ENCODE assay signal across 10 mouse cellular contexts in the genomic region with DNA sequence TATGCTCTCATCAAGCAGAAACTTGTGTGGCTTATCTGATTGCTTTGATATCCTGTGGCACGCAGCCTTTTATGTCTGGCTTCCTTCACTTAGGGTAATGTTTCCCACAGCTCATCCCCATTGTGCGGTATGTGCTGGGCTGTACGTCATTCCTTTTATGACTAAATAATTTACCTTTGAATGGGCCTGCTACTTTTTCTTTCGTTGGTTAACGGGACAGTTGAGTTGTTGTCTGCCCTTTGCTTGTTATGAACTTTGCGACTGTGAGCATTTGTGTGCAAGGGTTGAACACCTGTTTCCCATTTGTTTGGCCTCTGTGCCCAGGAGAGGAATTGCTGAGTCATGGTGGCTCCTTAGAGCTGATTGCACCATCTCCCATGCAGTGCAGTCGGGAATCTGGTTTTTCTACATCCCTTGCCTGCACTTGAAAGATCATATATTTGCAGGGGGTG. TPM values are rescaled to one million over a fixed set of nuclear protein-coding genes. Genes with fewer than 3 reads are reported as not detected.
DNase-seq lines count a peak whose midpoint lies in the region; ATAC-seq lines count a peak whose summit lies in the region.
"Had no signal": no experiment of that assay in that cellular context is flagged by ENCODE, and none has a peak within 500 bp of the region (broad histone marks: within the 10 kb centered on the region; RNA-seq: fewer than 3 reads in every experiment).

No protein-coding gene starts in this region.

- H3K9ac ChIP-seq in limb, embryonic 15.5 days, result no peak overlapping the region
- H3K9ac ChIP-seq in forebrain, embryonic 15.5 days (replicated peaks), result no peak overlapping the region
- H3K9ac ChIP-seq: embryonic facial prominence, embryonic 12.5 days had no signal

- 0 out of 2 replicates have a peak overlapping the region, but pooled peaks have one; percentile 51 for H3K27ac ChIP-seq in limb, embryonic 15.5 days
- no peak overlapping the region for H3K27ac ChIP-seq in forebrain, embryonic 15.5 days (replicated peaks)
- H3K27ac ChIP-seq: embryonic facial prominence, embryonic 12.5 days; macrophage had no signal

- no peak overlapping the region for H3K4me2 ChIP-seq in limb, embryonic 15.5 days
- H3K4me2 ChIP-seq in forebrain, embryonic 15.5 days (replicated peaks), result no peak overlapping the region
- H3K4me2 ChIP-seq: embryonic facial prominence, embryonic 12.5 days had no signal

- peak; percentile 42 for DNase-seq in CD4-positive, CD25-positive, alpha-beta regulatory T cell, adult 2 months (ENCODE audit: low read depth, low spot score)
- peak; percentile 62 for DNase-seq in urinary bladder, postnatal 14 days (ENCODE audit: low spot score)
- no peak for DNase-seq in urinary bladder, postnatal 10 days (ENCODE audit: low spot score)
- DNase-seq in spleen, postnatal 10 days (ENCODE audit: low spot score in 2 of 2), result no peak

- ATAC-seq in CD4-positive, CD25-positive, alpha-beta regulatory T cell, adult 4 months, result no peak
- ATAC-seq in limb, embryonic 15.5 days (ENCODE audit: insufficient number of reproducible peaks, low FRiP score, low TSS enrichment, low read depth), result no peak
- no peak for ATAC-seq in forebrain, embryonic 15.5 days (replicated peaks)
- no peak for ATAC-seq in cerebellum, adult (ENCODE audit: insufficient number of reproducible peaks, low FRiP score, low TSS enrichment)

- peaks cover 23% of the 10 kb centered on the region for H3K4me1 ChIP-seq in limb, embryonic 15.5 days
- peaks cover 32% of the 10 kb centered on the region for H3K4me1 ChIP-seq in forebrain, embryonic 15.5 days

- H3K27me3 ChIP-seq in limb, embryonic 15.5 days, result peaks cover 9% of the 10 kb centered on the region
- H3K27me3 ChIP-seq in forebrain, embryonic 15.5 days, result no peaks in the 10 kb centered on the region

- H3K9me3 ChIP-seq in limb, embryonic 15.5 days, result no peaks in the 10 kb centered on the region
- H3K9me3 ChIP-seq in forebrain, embryonic 15.5 days, result no peaks in the 10 kb centered on the region
- H3K9me3 ChIP-seq: embryonic facial prominence, embryonic 12.5 days had no signal

- peaks cover 6% of the 10 kb centered on the region; the same call in 1 of the 2 replicates for H3K36me3 ChIP-seq in limb, embryonic 15.5 days
- peaks cover 30% of the 10 kb centered on the region for H3K36me3 ChIP-seq in forebrain, embryonic 15.5 days

- no peak overlapping the region for H3K4me3 ChIP-seq in limb, embryonic 15.5 days
- no peak overlapping the region for H3K4me3 ChIP-seq in forebrain, embryonic 15.5 days
- H3K4me3 ChIP-seq: embryonic facial prominence, embryonic 12.5 days had no signal

- 10% methylated on average over 7 of the region's 7 CpGs for WGBS in limb, embryonic 15.5 days
- WGBS in forebrain, embryonic 15.5 days, result 52% methylated on average over 7 of the region's 7 CpGs

RNA-seq across cellular contexts. Expression of gene Creld1, which starts 4.1 kb away (rescaled TPM):
- 1 to 10 TPM; 7.3 to 8.4 TPM for polyA plus RNA-seq in CD4-positive, CD25-positive, alpha-beta regulatory T cell, adult 4 months (2017; shearing (Covaris generic))
- 22.1 and 27.2 TPM in 2 replicates for polyA plus RNA-seq in limb, embryonic 15.5 days (2015; fragmentation: Nextera tagmentation; extraction: Ambion mirVana)
- 63.8 and 66.7 TPM in 2 replicates for polyA plus RNA-seq in forebrain, embryonic 15.5 days (2015; fragmentation: Nextera tagmentation; extraction: Ambion mirVana)

RNA-seq across cellular contexts. Expression of gene Prrt3, which starts 14.6 kb away (rescaled TPM):
- not detected for polyA plus RNA-seq in CD4-positive, CD25-positive, alpha-beta regulatory T cell, adult 4 months (2017; shearing (Covaris generic))
- 0.44 and 0.61 TPM in 2 replicates for polyA plus RNA-seq in limb, embryonic 15.5 days (2015; fragmentation: Nextera tagmentation; extraction: Ambion mirVana)
- 5.1 and 6.0 TPM in 2 replicates for polyA plus RNA-seq in forebrain, embryonic 15.5 days (2015; fragmentation: Nextera tagmentation; extraction: Ambion mirVana)
- polyA plus RNA-seq: macrophage had no signal

RNA-seq across cellular contexts. Expression of gene Il17rc, which starts 15.9 kb away (rescaled TPM):
- polyA plus RNA-seq in CD4-positive, CD25-positive, alpha-beta regulatory T cell, adult 4 months (2017; shearing (Covaris generic)), result not detected
- polyA plus RNA-seq in limb, embryonic 15.5 days (2015; fragmentation: Nextera tagmentation; extraction: Ambion mirVana), result 58.4 and 63.5 TPM in 2 replicates
- 1.6 and 2.4 TPM in 2 replicates for polyA plus RNA-seq in forebrain, embryonic 15.5 days (2015; fragmentation: Nextera tagmentation; extraction: Ambion mirVana)
- polyA plus RNA-seq: macrophage had no signal

RNA-seq across cellular contexts. Expression of gene Il17re, which starts 28.9 kb away (rescaled TPM):
- polyA plus RNA-seq in CD4-positive, CD25-positive, alpha-beta regulatory T cell, adult 4 months (2017; shearing (Covaris generic)), result 1 to 10 TPM in 1 of 2 experiments, not detected in 1; 1.2 TPM
- 8.9 and 9.7 TPM in 2 replicates for polyA plus RNA-seq in limb, embryonic 15.5 days (2015; fragmentation: Nextera tagmentation; extraction: Ambion mirVana)
- polyA plus RNA-seq in forebrain, embryonic 15.5 days (2015; fragmentation: Nextera tagmentation; extraction: Ambion mirVana), result not detected in 2 replicates
- polyA plus RNA-seq: macrophage had no signal

RNA-seq across cellular contexts. Expression of gene Emc3, which starts 44.3 kb away (rescaled TPM):
- polyA plus RNA-seq in CD4-positive, CD25-positive, alpha-beta regulatory T cell, adult 4 months (2017; shearing (Covaris generic)), result 10 to 100 TPM; 56.2 to 68.2 TPM
- 106 and 110 TPM in 2 replicates for polyA plus RNA-seq in limb, embryonic 15.5 days (2015; fragmentation: Nextera tagmentation; extraction: Ambion mirVana)
- polyA plus RNA-seq in forebrain, embryonic 15.5 days (2015; fragmentation: Nextera tagmentation; extraction: Ambion mirVana), result 94.9 and 103 TPM in 2 replicates

Comparison
In these comparisons a context has a peak if more than half of its experiments do, and no peak if none do; other contexts are left out.
1. DNase-seq: peak in CD4-positive, CD25-positive, alpha-beta regulatory T cell, adult 2 months (single experiment) and urinary bladder, postnatal 14 days (single experiment); none in urinary bladder, postnatal 10 days (single experiment) and spleen, postnatal 10 days (0 of 2).
2. RNA of gene Il17rc, which starts 15.9 kb away (polyA plus RNA-seq): 58.4 to 63.5 TPM in limb, embryonic 15.5 days; 1.6 to 2.4 TPM in forebrain, embryonic 15.5 days and not detected in CD4-positive, CD25-positive, alpha-beta regulatory T cell, adult 4 months; every median in the first group is over 10 times any median in the second.